Mouse (Mus musculus): ENCODE measurements at regions not wholly inside any gene's neighbourhood (a gene's known extent, or its start where the extent isn't known, plus 50 kb on each side); places are given as distances from the start of the nearest gene placed in this dataset.

- no peak for TF ChIP-seq CTCF (IDR thresholded peaks at IDR 0.05; ENCODE audit: insufficient read depth, low read depth, low read length)
- no peak overlapping the region for H3K4me3 ChIP-seq (ENCODE audit: insufficient read depth, low read depth, low read length)
- H3K27ac ChIP-seq (ENCODE audit: insufficient read depth, low read depth, low read length), result no peak overlapping the region
- WGBS, result 52% methylated on average over 6 of the region's 6 CpGs
- no peaks in the 10 kb centered on the region for H3K4me1 ChIP-seq (ENCODE audit: control insufficient read depth, insufficient read depth, low read length)
These were observed 377.2 kb downstream of the Epha4 start for GRCm38 (mm10) chr1:77137663-77138062.

GRCm38 (mm10) chr1:77140906-77141305 is 374.0 kb downstream of the Epha4 start:
- Histone ChIP-seq H3K27ac (ENCODE audit: insufficient read depth, low read depth, low read length) (no peak overlapping the region), H3K4me3 (ENCODE audit: insufficient read depth, low read depth, low read length) (no peak overlapping the region), H3K4me1 (ENCODE audit: control insufficient read depth, insufficient read depth, low read length) (no peaks in the 10 kb centered on the region)
- TF ChIP-seq POLR2A (IDR thresholded peaks at IDR 0.05; ENCODE audit: insufficient read depth, low read depth, low read length) (no peak), CTCF (IDR thresholded peaks at IDR 0.05; ENCODE audit: insufficient read depth, low read depth, low read length) (no peak)
- WGBS, result 65% methylated on average over 7 of the region's 7 CpGs

- no peaks in the 10 kb centered on the region for H3K4me1 ChIP-seq (ENCODE audit: control insufficient read depth, insufficient read depth, low read length)
- TF ChIP-seq CTCF (IDR thresholded peaks at IDR 0.05; ENCODE audit: insufficient read depth, low read depth, low read length), result no peak
- no peak for TF ChIP-seq POLR2A (IDR thresholded peaks at IDR 0.05; ENCODE audit: insufficient read depth, low read depth, low read length)
- H3K4me3 ChIP-seq (ENCODE audit: insufficient read depth, low read depth, low read length), result no peak overlapping the region
- WGBS, result 98% methylated on average over 4 of the region's 4 CpGs
- H3K27ac ChIP-seq (ENCODE audit: insufficient read depth, low read depth, low read length), result no peak overlapping the region
These were observed 366.8 kb downstream of the Epha4 start for GRCm38 (mm10) chr1:77148052-77148451.

- WGBS, result 86% methylated on average over 4 of the region's 4 CpGs
- TF ChIP-seq POLR2A (IDR thresholded peaks at IDR 0.05; ENCODE audit: insufficient read depth, low read depth, low read length), result no peak
- TF ChIP-seq CTCF (IDR thresholded peaks at IDR 0.05; ENCODE audit: insufficient read depth, low read depth, low read length), result no peak
- H3K4me3 ChIP-seq (ENCODE audit: insufficient read depth, low read depth, low read length), result no peak overlapping the region
- no peak overlapping the region for H3K27ac ChIP-seq (ENCODE audit: insufficient read depth, low read depth, low read length)
- H3K4me1 ChIP-seq (ENCODE audit: control insufficient read depth, insufficient read depth, low read length), result no peaks in the 10 kb centered on the region
These were observed 346.6 kb downstream of the Epha4 start for GRCm38 (mm10) chr1:77168316-77168715.

- Histone ChIP-seq H3K4me3 (ENCODE audit: insufficient read depth, low read depth, low read length) (no peak overlapping the region), H3K4me1 (ENCODE audit: control insufficient read depth, insufficient read depth, low read length) (no peaks in the 10 kb centered on the region), H3K27ac (ENCODE audit: insufficient read depth, low read depth, low read length) (no peak overlapping the region)
- TF ChIP-seq CTCF (IDR thresholded peaks at IDR 0.05; ENCODE audit: insufficient read depth, low read depth, low read length), result no peak
- TF ChIP-seq POLR2A (IDR thresholded peaks at IDR 0.05; ENCODE audit: insufficient read depth, low read depth, low read length), result no peak
- 45% methylated on average over 1 of the region's 1 CpGs for WGBS
These were observed 342.4 kb downstream of the Epha4 start for GRCm38 (mm10) chr1:77172463-77172862.

GRCm38 (mm10) chr1:77174801-77175200 is 340.1 kb downstream of the Epha4 start:
- H3K4me3 ChIP-seq (ENCODE audit: insufficient read depth, low read depth, low read length), result no peak overlapping the region
- no peak for TF ChIP-seq POLR2A (IDR thresholded peaks at IDR 0.05; ENCODE audit: insufficient read depth, low read depth, low read length)
- TF ChIP-seq CTCF (IDR thresholded peaks at IDR 0.05; ENCODE audit: insufficient read depth, low read depth, low read length), result no peak
- no peak overlapping the region for H3K27ac ChIP-seq (ENCODE audit: insufficient read depth, low read depth, low read length)
- WGBS, result 95% methylated on average over 4 of the region's 4 CpGs
- H3K4me1 ChIP-seq (ENCODE audit: control insufficient read depth, insufficient read depth, low read length), result no peaks in the 10 kb centered on the region

- WGBS, result 89% methylated on average over 3 of the region's 3 CpGs
These were observed 339.7 kb downstream of the Epha4 start for GRCm38 (mm10) chr1:77175214-77175613.

GRCm38 (mm10) chr1:77176516-77176915 is 338.4 kb downstream of the Epha4 start:
- Histone ChIP-seq H3K4me3 (ENCODE audit: insufficient read depth, low read depth, low read length) (no peak overlapping the region), H3K27ac (ENCODE audit: insufficient read depth, low read depth, low read length) (no peak overlapping the region), H3K4me1 (ENCODE audit: control insufficient read depth, insufficient read depth, low read length) (no peaks in the 10 kb centered on the region)
- TF ChIP-seq CTCF (IDR thresholded peaks at IDR 0.05; ENCODE audit: insufficient read depth, low read depth, low read length) (no peak), POLR2A (IDR thresholded peaks at IDR 0.05; ENCODE audit: insufficient read depth, low read depth, low read length) (no peak)
- WGBS, result 95% methylated on average over 2 of the region's 2 CpGs

More at GRCm38 (mm10) chr1:77175214-77175613, 339.7 kb downstream of the Epha4 start:
- Histone ChIP-seq H3K27ac (ENCODE audit: insufficient read depth, low read depth, low read length) (no peak overlapping the region), H3K4me1 (ENCODE audit: control insufficient read depth, insufficient read depth, low read length) (no peaks in the 10 kb centered on the region), H3K4me3 (ENCODE audit: insufficient read depth, low read depth, low read length) (no peak overlapping the region)
- TF ChIP-seq POLR2A (IDR thresholded peaks at IDR 0.05; ENCODE audit: insufficient read depth, low read depth, low read length) (no peak), CTCF (IDR thresholded peaks at IDR 0.05; ENCODE audit: insufficient read depth, low read depth, low read length) (no peak)

GRCm38 (mm10) chr1:77183965-77184364 is 330.9 kb downstream of the Epha4 start:
- Histone ChIP-seq H3K27ac (ENCODE audit: insufficient read depth, low read depth, low read length) (no peak overlapping the region), H3K4me3 (ENCODE audit: insufficient read depth, low read depth, low read length) (no peak overlapping the region), H3K4me1 (ENCODE audit: control insufficient read depth, insufficient read depth, low read length) (no peaks in the 10 kb centered on the region)
- TF ChIP-seq CTCF (IDR thresholded peaks at IDR 0.05; ENCODE audit: insufficient read depth, low read depth, low read length) (no peak), POLR2A (IDR thresholded peaks at IDR 0.05; ENCODE audit: insufficient read depth, low read depth, low read length) (no peak)
- 99% methylated on average over 2 of the region's 2 CpGs for WGBS

- H3K4me1 ChIP-seq (ENCODE audit: control insufficient read depth, insufficient read depth, low read length), result no peaks in the 10 kb centered on the region
- WGBS, result 70% methylated on average over 3 of the region's 3 CpGs
- TF ChIP-seq POLR2A (IDR thresholded peaks at IDR 0.05; ENCODE audit: insufficient read depth, low read depth, low read length) (no peak), CTCF (IDR thresholded peaks at IDR 0.05; ENCODE audit: insufficient read depth, low read depth, low read length) (no peak)
- no peak overlapping the region for H3K27ac ChIP-seq (ENCODE audit: insufficient read depth, low read depth, low read length)
- no peak overlapping the region for H3K4me3 ChIP-seq (ENCODE audit: insufficient read depth, low read depth, low read length)
These were observed 324.7 kb downstream of the Epha4 start for GRCm38 (mm10) chr1:77190141-77190540.

Measured in olfactory bulb, adult 2 months (tissue).